Mouse (Mus musculus): ENCODE measurements around the gene Tlx2. TPM values are rescaled to one million over a fixed set of nuclear protein-coding genes. Genes with fewer than 3 reads are reported as not detected.

Gene Tlx2
- total and polyA plus RNA-seq, 3 experiments = not detected

- Histone ChIP-seq H3K4me1 (ENCODE audit: control insufficient read depth in 1 of 2, insufficient read depth in 2 of 2) (peaks cover 18 to 39% of the 10 kb centered on the region in 2 experiments), H3K36me3 (replicated peaks in 1 of 2; ENCODE audit: control insufficient read depth in 1 of 2, insufficient read depth in 1 of 2, low read length in 1 of 2) (no peaks in the 10 kb centered on the region), H3K4me2 (ENCODE audit: insufficient read depth, low read depth, poor library complexity, severe bottlenecking) (no peak overlapping the region), H3K9ac (ENCODE audit: insufficient read depth, low read depth) (no peak overlapping the region), H3K27me3 (replicated peaks) (no peaks in the 10 kb centered on the region), H3K79me2 (replicated peaks; ENCODE audit: control insufficient read depth, extremely low read depth, insufficient read depth, poor library complexity, severe bottlenecking) (no peaks in the 10 kb centered on the region), H3K9me3 (replicated peaks; ENCODE audit: low read length) (peaks cover 2% of the 10 kb centered on the region), H3K4me3 (replicated peaks in 1 of 3; ENCODE audit: low read depth in 2 of 3, low read length in 2 of 3, poor library complexity in 1 of 3) (no peak overlapping the region), H3K27ac (ENCODE audit: insufficient read depth, low read depth) (no peak overlapping the region)
- in situ Hi-C loops (cut with MboI; ENCODE audit: low pct_ligation_motif_present, low pct_unique_long_range_greater_than_20kb, low sequenced_read_pairs) = no loop called here
- dilution Hi-C loops (cut with MboI; ENCODE audit: extremely low pct_ligation_motif_present, extremely low pct_unique_long_range_greater_than_20kb, low sequenced_read_pairs) = no loop called here
- no peak for DNase-seq (ENCODE audit: extremely low read depth)
- no peak for TF ChIP-seq IRF4 (IDR thresholded peaks at IDR 0.05; ENCODE audit: low read depth, low read length)
- no peak for TF ChIP-seq USF1 (IDR thresholded peaks at IDR 0.05; ENCODE audit: low read depth, low read length)
- no peak for TF ChIP-seq GABPA (IDR thresholded peaks at IDR 0.05; ENCODE audit: insufficient replicate concordance, low read depth, low read length)
- TF ChIP-seq CHD2 (IDR thresholded peaks at IDR 0.05; ENCODE audit: low read length) = no peak
- no peak for TF ChIP-seq JUN (IDR thresholded peaks at IDR 0.05; ENCODE audit: insufficient read depth, low read depth, low read length)
- TF ChIP-seq HCFC1 (IDR thresholded peaks at IDR 0.05; ENCODE audit: low read depth, low read length) = no peak
Measured at GRCm38 (mm10) chr6:83023008-83023407, 47.1 kb downstream of the Tlx2 start.

GRCm38 (mm10) chr6:83020836-83021593 lies 49.1 kb downstream of the Tlx2 start:
- Histone ChIP-seq H3K4me2 (ENCODE audit: insufficient read depth, low read depth, poor library complexity, severe bottlenecking) (no peak overlapping the region), H3K9ac (ENCODE audit: insufficient read depth, low read depth) (no peak overlapping the region), H3K27me3 (replicated peaks) (no peaks in the 10 kb centered on the region), H3K27ac (ENCODE audit: insufficient read depth, low read depth) (no peak overlapping the region), H3K79me2 (replicated peaks; ENCODE audit: control insufficient read depth, extremely low read depth, insufficient read depth, poor library complexity, severe bottlenecking) (no peaks in the 10 kb centered on the region), H3K9me3 (replicated peaks; ENCODE audit: low read length) (peaks cover 2% of the 10 kb centered on the region), H3K4me1 (ENCODE audit: control insufficient read depth in 1 of 2, insufficient read depth in 2 of 2) (peaks cover 13 to 32% of the 10 kb centered on the region in 2 experiments), H3K4me3 (replicated peaks in 1 of 3; ENCODE audit: low read depth in 2 of 3, low read length in 2 of 3, poor library complexity in 1 of 3) (no peak overlapping the region), H3K36me3 (replicated peaks in 1 of 2; ENCODE audit: control insufficient read depth in 1 of 2, insufficient read depth in 1 of 2, low read length in 1 of 2) (no peaks in the 10 kb centered on the region)
- dilution Hi-C loops (cut with MboI; ENCODE audit: extremely low pct_ligation_motif_present, extremely low pct_unique_long_range_greater_than_20kb, low sequenced_read_pairs) = no loop called here
- TF ChIP-seq CHD1 (IDR thresholded peaks at IDR 0.05; ENCODE audit: low read depth, low read length) (no peak), EP300 (IDR thresholded peaks at IDR 0.05; ENCODE audit: low read length) (no peak)
- in situ Hi-C loops (cut with MboI; ENCODE audit: low pct_ligation_motif_present, low pct_unique_long_range_greater_than_20kb, low sequenced_read_pairs) = no loop called here
- no peak for DNase-seq (ENCODE audit: extremely low read depth)

GRCm38 (mm10) chr6:83020121-83020520 lies 50.0 kb downstream of the Tlx2 start:
- DNase-seq (ENCODE audit: extremely low read depth) = no peak
- H3K4me2 ChIP-seq (ENCODE audit: insufficient read depth, low read depth, poor library complexity, severe bottlenecking) = no peak overlapping the region

More at GRCm38 (mm10) chr6:83020121-83020520, 50.0 kb downstream of the Tlx2 start:
- Histone ChIP-seq H3K9me3 (replicated peaks; ENCODE audit: low read length) (peaks cover 5% of the 10 kb centered on the region), H3K27me3 (replicated peaks) (no peaks in the 10 kb centered on the region), H3K4me3 (replicated peaks in 1 of 3; ENCODE audit: low read depth in 2 of 3, low read length in 2 of 3, poor library complexity in 1 of 3) (no peak overlapping the region), H3K4me1 (ENCODE audit: control insufficient read depth in 1 of 2, insufficient read depth in 2 of 2) (peaks cover 9 to 33% of the 10 kb centered on the region in 2 experiments), H3K27ac (ENCODE audit: insufficient read depth, low read depth) (no peak overlapping the region), H3K9ac (ENCODE audit: insufficient read depth, low read depth) (no peak overlapping the region), H3K79me2 (replicated peaks; ENCODE audit: control insufficient read depth, extremely low read depth, insufficient read depth, poor library complexity, severe bottlenecking) (no peaks in the 10 kb centered on the region), H3K36me3 (replicated peaks in 1 of 2; ENCODE audit: control insufficient read depth in 1 of 2, insufficient read depth in 1 of 2, low read length in 1 of 2) (no peaks in the 10 kb centered on the region)
- dilution Hi-C loops (cut with MboI; ENCODE audit: extremely low pct_ligation_motif_present, extremely low pct_unique_long_range_greater_than_20kb, low sequenced_read_pairs) (no loop called here), in situ Hi-C loops (cut with MboI; ENCODE audit: low pct_ligation_motif_present, low pct_unique_long_range_greater_than_20kb, low sequenced_read_pairs) (no loop called here)
- TF ChIP-seq PAX5 (IDR thresholded peaks at IDR 0.05; ENCODE audit: low read length) (no peak), RAD21 (IDR thresholded peaks at IDR 0.05; ENCODE audit: low read depth, low read length) (no peak), CHD1 (IDR thresholded peaks at IDR 0.05; ENCODE audit: low read depth, low read length) (no peak), KAT2A (IDR thresholded peaks at IDR 0.05; ENCODE audit: insufficient replicate concordance, low read length) (no peak), USF2 (conservative IDR thresholded peaks at IDR 0.05; ENCODE audit: low read depth, low read length) (no peak), CTCF (conservative IDR thresholded peaks at IDR 0.05 in 1 of 2, IDR thresholded peaks at IDR 0.05 in 1 of 2; ENCODE audit: low read depth in 2 of 2, low read length in 2 of 2) (no peak), ZC3H11A (IDR thresholded peaks at IDR 0.05; ENCODE audit: low read depth, low read length) (no peak), ELF1 (IDR thresholded peaks at IDR 0.05; ENCODE audit: low read depth, low read length) (no peak), ETS1 (conservative IDR thresholded peaks at IDR 0.05; ENCODE audit: low read depth, low read length) (no peak), ZNF384 (IDR thresholded peaks at IDR 0.05; ENCODE audit: low read depth, low read length) (no peak), RCOR1 (conservative IDR thresholded peaks at IDR 0.05; ENCODE audit: low read depth, low read length) (no peak), MAZ (IDR thresholded peaks at IDR 0.05; ENCODE audit: low read depth, low read length) (no peak), MEF2A (IDR thresholded peaks at IDR 0.05; ENCODE audit: borderline replicate concordance, low read depth, low read length) (no peak), ZKSCAN1 (IDR thresholded peaks at IDR 0.05; ENCODE audit: borderline replicate concordance, low read depth, low read length) (no peak), E2F4 (IDR thresholded peaks at IDR 0.05; ENCODE audit: insufficient replicate concordance, low read depth, low read length) (no peak), NELFE (IDR thresholded peaks at IDR 0.05; ENCODE audit: low read depth, low read length) (no peak), EP300 (IDR thresholded peaks at IDR 0.05; ENCODE audit: low read length) (no peak)

Data from CH12.LX (cell line).